Mouse (Mus musculus) cerebellum, adult 2 months (tissue): ENCODE results near the gene Dnaaf2.

ENCODE experiments used
- CTCF ChIP-seq: fragments of 200-500 bp; IDR thresholded peaks from 2 replicates; pipeline ENCODE4 v1.5.1; 2011; ENCODE audit warnings: low read depth, mild to moderate bottlenecking, control low read depth, low read length, moderate library complexity, borderline replicate concordance; ENCODE audit not compliant: insufficient read depth
- POLR2A ChIP-seq: fragments of 200-500 bp; IDR thresholded peaks from 2 replicates; pipeline ENCODE4 v1.6.1; 2011; ENCODE audit warnings: low read length, control low read depth, borderline replicate concordance; ENCODE audit not compliant: insufficient read depth

DNA sequence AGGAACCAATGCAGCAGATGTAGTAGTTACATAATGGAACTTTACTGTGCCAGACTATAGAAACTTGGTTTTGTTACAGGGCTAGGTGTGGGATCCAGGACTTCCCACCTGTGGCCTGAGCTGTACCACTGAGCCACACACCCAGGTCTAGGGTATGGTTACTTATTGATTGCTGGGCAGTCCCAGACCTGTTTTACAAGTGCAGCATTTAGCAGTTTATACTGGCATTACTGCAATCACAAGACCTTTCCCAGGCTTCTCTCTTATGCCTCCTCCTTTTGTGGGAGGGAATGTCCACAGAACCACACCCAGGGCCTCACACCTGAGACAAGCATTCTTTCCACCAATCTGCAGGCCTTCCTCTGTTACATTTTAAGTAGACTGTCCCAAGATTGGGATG lies 756 bp upstream of the Dnaaf2 start:
- TF ChIP-seq CTCF (no peak), POLR2A (no peak)
